Mouse (Mus musculus): ENCODE measurements around the gene Map3k6.

Gene Map3k6

DNA sequence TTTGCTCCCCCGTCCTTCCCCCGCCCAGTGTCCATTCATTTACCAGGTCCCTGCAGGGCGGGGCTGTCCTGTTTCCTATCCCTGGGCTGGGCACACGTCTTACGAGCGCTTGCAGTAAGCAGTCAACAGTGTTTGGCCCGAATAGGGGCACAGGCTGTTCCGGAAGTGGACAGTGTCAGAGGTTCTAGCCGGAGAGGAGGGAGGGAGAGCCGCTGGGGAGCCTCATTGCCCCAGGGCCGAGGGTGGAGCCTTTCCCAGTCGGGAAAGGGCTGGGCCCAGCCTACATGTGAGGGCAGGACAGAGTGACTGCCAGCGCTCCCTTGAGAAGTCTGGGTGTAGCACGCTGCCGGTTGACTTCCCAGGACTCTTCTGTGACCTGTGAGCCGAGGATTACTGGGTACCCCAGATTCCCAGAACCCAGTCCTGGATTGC, at the start of gene Map3k6:
Gene Map3k6, plus strand, starts transcription at position 329 of the 432 bp plus-strand sequence.
- DNase-seq (ENCODE audit: low spot score), result peak; percentile 77

DNA sequence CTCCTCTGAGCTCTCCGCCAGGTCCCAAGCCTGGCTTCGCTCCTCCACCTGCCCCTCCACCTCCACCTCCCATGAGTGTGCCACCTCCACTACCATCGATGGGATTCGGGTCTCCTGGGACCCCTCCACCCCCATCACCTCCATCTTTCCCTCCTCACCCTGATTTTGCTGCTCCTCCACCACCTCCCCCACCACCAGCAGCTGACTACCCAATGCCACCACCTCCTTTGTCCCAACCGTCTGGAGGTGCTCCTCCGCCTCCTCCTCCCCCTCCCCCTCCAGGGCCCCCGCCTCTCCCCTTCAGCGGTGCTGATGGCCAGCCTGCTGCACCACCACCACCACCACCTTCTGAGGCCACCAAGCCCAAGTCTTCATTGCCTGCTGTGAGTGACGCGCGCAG, 46.1 kb upstream of the Map3k6 start:
- no peak for DNase-seq (ENCODE audit: low spot score)

DNA sequence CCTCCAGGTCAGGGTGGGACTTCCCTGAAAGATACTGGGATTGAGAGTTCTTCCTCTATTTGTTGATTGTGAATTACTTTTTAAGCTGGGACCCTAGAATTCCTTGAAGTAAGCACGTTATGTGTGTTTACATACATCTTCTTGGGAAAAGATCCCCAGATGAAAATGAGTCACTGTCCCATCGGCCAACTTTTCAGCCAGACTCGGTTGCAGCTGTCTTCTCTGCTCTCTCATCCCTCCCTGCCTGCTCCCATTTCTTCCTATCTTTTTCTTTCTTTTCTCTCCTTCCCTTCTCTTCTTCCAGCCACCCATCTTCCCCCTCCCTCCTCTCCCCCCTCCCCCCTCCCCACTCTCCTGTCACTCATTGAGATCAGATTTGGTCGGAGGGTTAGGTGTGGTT, 45.6 kb upstream of the Map3k6 start:
- DNase-seq (ENCODE audit: low spot score), result no peak

DNA sequence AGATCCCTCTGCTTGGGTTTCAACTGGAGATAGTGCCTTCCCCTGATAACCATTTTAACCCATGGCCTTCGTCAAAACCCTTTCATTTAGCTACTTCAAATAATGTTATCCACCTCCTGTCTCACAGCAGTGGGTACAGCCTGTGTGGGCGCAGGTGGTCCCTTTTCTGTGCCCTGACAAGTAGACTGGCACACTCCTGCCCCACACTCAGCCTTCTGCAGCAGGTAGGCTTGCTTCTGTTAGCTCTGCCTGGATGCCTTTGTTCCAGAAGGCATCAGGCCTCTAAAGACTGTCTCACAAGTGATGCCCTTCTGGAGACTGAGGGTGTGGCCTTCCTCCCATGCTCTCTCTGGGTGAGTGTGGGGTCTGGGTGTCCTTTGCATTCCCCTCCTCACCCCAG, 44.5 kb upstream of the Map3k6 start:
- DNase-seq (ENCODE audit: low spot score), result no peak

DNA sequence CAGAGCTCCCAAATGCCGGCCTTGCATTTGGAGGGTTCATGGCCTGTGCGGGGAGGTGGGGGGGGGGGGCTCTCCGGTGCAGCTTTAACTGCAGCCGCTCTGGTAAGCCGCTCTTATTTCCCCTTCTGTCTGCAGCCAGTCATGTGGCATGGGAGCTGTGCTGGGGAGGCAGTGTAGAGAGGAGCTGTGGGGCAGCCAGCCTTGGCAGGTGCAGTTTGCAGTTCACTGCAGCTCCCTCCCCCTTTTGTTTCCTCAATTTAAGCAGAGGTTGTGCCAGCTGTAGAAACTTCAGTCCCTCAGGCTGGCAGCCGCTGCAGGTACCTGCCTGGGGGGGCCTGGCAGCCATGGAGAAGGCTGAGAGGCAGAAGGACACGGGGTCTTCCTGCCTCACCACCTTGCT, 43.8 kb upstream of the Map3k6 start:
- no peak for DNase-seq (ENCODE audit: low spot score)

DNA sequence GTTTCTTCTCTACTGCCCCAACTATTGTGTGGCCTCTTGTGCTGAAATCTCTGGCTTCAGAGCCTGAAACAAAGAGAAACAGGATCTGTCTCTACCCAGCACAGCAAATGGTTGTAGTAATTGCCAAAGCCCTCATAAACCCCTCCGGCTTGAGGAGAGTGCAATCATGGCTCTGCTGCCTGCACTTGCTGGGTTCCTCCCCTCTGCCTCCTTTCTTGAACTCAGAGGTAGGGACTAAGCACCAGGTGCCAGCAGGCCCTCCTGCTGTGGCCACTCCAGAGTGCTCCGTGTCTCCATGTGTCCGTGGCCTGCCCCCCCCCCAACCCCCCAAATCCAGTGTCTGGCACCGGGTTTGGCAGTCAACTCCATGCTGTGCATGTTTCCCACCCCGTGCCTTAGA, 43.3 kb upstream of the Map3k6 start:
- no peak for DNase-seq (ENCODE audit: low spot score)

DNA sequence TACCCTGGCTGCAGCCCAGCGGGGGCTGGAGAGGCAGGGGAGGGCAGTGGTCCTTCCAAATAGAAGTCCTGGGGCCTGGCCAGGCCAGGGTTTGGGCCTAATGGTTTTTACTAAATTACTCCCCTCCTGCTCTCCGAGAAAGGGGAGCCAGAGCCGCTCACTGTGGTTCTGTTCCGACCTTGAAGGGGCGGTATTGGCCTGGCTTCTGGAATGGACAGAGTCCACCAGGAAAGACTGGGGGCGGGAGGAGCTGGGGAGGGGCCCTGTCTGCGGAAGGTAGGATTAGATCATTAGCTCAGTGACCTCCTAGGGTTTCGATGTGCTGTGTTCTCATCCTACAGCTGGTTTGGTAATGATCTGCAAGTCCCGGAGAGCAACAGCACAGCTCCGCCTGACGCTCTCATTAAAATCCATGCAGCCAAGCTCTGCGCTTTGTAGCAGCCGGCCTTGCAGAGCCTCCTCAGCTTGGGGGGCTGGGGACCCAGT, 42.8 kb upstream of the Map3k6 start:
- DNase-seq (ENCODE audit: low spot score), result peak; percentile 75

DNA sequence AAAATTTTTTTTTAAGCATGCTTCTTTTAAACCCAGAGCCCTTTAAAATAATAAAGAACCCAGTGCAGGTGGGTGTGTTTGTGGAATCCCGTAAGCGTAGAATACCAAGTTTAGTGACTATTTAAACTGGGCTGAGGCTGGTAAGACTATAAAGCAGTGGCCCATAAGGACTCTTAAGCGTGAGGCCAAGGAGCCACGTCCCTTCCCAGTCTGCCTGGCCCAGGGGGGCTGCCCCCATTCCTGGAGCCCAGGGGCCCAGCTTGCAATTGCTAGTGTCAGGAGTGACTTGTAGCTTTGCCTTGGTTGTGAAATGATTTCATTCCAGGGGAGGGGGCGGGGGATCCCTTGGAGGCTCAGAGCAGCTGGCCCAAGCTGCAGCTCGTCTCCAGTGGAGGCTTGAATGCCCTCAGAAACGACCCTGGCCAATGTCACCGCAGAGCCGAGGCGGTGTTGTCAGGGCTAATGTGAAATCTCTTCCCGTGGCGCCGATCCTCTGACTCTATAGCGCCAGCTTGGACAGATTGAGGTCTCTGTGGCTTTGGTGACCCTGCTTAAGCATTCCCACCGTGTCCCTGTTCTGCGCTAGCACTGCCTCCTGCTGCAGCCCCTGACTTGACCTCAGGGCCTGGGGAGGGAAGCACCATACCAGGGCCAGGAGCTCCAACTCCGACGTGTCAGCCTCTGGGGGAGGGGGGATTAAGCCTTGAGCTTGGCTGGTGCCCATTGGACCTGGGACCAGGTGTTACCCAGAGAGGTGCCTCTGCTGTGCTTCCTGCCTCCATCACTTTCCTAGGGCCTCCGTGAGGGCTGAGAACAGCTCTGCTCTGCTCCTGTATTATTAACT, 42.1 kb upstream of the Map3k6 start:
- no peak for DNase-seq (ENCODE audit: low spot score)

DNA sequence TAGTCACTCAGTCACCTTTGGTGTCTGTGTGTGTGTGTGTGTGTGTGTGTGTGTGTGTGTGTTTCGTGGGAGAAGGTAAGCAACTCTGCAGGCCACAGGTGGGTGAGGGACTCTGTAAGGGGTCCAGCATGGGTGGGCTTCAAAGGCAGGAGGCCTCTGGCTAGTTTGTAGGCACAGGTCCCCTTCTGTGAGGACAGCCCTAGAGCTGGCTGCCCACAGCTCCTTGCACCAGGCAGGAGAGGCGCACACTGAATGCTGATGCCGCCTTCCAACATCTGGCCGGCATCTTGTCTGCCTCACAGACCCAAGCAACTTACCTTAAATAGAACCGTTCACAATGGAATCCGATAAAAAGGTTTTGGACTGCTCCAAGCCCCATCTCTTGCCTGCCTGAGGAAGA, 40.9 kb upstream of the Map3k6 start:
- no peak for DNase-seq (ENCODE audit: low spot score)

DNA sequence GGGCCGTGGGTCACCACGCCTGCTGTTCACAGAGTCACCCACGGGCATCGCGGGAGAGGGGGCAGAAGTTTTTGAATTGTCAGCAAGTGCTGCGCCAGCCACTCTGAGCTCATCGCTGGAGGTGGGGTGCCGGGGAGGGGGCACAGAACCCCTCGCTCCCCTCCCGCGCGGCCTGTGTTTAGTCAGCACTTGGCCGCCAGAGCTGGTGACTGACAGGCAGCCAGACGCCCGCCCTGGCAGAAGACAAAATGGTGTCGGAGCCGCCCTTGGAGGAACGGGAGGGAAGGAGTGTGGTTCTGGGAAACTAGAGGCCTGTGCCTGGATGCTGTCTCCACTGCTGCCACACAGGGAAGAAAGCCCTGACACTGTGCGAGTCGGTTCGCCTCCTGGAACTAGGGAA, 40.3 kb upstream of the Map3k6 start:
- DNase-seq (ENCODE audit: low spot score), result peak; percentile 64

DNA sequence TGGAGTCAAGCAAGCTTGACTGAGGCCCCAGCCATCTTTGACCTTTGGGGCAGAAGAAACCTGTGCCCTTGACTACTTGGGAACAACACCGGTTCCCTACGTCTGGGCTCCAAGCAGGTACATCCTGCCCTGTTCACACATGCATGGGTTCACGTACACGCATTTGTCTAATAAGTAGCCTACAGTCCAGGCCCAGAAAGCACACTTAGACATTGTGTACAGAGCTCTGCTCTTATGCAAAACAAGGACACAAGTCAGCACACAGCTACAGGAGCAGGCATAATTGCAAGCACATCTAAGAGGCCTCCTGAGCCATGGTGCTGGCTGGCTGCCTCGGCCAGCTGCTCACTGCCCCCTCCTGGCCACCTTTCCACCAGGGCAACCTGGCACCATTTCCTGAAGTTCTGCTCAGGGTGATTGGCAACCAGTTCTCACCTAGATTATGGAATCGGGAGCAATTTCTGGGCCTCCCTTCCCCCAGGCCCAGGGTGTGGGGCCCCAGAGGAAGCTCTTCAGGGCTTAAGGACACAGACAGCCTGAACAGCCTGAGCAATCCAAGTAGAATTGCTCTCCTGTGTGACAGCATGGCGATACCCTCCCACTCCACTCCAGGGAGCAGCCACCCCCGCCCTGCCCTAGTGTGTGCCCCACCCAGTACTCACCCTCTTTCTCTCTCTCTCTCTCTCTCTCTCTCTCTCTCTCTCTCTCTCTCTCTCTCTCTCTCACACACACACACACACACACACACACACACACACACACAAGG, 39.4 kb upstream of the Map3k6 start:
- peak; percentile 83 for DNase-seq (ENCODE audit: low spot score)

DNA sequence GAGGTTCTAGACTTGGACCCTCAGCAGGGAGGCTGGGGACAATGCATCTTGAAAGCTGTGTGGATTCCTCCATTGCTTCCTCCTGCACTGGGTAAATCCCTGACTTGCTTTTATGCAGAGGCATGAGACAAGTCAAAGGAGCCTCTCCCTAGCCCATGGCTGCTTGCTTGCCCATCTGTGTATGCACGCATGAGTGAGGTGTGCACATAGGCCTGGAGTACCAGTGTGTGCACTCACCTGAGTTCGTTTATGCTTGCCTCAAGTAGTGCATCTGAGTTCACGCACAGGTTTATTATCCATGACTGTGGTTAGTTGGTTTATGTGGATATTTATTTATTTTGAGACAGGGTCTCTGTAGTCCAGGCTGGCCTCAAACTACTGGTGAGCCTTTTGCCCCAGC, 38.4 kb upstream of the Map3k6 start:
- no peak for DNase-seq (ENCODE audit: low spot score)

DNA sequence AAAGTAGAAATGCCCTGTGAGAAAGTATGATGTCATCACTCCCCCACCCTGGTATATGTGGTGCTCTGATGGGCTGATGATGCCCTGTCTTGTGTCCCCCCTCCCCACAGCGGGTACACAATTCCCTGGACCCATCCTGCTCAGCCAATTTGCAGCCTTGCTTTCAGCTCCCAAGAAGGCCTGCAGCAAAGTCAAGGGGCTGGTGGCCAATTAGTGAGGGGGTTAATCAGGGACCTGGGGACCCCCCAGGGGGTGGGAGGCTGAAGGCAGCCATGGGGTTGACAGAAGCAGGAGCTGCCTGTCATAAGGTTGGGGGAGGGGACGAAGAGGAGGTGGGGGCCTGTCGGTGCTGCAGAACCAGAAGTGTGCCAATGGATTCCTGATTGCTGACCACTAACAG, 37.0 kb upstream of the Map3k6 start:
- no peak for DNase-seq (ENCODE audit: low spot score)

DNA sequence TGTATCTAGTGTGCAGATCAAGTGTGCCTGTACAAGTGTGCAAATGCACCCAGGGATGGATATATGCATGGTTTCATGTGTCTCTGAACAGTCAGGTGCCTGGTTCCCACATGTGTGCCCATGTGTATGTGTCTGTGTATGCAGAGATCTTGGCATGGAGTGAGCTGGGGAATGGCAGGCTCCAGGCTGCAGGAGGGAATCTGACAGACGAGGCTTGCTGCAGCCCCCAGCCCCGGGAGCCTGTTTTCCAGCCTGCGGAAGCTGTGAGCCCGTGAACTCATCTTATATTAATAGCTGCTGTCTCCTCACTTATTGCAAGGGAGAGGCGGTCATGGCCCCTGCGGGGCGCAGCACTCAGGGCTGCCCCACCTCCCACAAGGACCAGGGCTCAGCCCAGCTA, 36.2 kb upstream of the Map3k6 start:
- DNase-seq (ENCODE audit: low spot score), result no peak

DNA sequence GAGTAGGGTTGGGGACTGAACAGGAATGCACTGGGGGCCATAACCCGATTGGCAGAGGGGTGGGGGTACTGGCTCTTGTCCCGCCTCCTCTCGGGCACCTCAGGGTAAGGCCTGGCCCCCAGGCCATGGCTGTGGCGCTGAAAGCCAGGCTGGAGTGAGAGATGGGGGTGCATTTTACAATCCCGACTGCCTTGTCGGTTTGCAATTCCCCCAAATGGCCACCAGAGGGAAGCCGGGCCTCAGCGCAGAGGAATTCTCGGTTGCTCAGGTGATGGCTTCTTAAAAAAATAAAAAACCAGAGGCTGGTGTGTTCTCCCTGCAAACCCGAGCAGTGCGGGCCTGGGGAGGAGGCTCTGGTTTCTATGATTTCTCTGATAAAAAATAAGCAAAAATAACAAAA, 31.3 kb upstream of the Map3k6 start:
- no peak for DNase-seq (ENCODE audit: low spot score)

DNA sequence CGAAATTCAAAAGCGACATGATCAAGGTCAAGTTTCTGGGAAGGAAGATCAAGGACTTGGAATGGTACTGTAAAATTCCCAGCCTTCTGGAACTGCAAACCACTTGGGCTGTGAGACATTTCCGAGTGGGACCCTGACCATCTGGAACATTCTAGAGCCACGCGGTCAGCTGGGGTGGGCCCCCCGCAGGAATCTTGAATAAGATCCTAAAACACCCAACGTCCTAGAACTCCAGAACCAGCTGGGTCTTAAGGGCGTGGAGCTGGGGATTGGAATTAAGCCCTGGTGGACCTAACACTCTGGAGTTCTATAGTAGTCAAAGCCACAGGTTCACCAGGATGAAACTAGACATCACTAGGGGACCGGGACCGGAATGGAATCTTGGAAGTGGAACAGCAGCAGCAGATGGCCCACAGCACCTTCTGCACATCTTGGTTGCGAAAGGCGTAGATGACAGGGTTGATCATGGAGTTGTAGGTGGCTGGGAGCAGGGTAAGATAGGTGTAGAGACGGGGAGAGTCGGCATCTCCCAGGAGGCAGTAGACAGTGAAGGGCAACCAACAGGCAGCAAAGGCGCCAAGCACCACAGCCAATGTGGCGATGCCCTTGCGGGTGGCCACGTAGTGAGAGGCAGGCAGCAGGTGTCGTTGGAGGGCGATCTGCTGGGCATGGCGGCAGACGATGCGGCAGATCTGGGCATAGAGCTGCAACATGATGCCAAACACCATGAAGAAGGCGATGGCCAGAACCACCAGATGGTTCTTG, 30.4 kb upstream of the Map3k6 start:
- DNase-seq (ENCODE audit: low spot score), result no peak

DNA sequence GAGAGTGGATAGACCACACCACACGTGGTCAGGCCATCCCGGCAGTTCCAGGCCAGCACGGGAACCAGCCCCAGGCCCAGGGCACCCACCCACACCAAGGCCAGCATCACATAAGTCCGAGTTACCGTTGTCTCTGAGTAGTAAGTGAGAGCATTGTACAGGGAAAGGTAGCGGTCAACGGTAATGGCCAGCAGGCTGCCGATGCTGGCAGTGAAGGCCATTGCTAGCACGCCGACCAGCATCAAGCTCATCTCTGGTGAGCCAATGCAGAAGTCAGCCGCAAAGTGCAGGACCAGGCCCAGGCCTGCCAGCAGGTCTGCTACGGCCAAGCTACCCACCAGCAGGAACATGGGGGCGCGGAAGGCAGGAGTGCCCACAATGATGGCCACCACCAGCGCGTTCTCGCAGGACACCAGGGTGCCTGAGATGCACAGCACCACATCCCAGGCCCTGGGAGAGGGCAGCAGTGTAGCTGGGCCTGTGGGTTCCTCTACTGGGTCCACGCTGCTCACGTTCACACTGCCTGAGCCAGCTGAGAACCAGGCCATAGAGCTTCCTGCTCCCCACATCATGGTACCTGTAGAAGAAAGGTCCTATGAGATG, 29.7 kb upstream of the Map3k6 start:
- no peak for DNase-seq (ENCODE audit: low spot score)

DNA sequence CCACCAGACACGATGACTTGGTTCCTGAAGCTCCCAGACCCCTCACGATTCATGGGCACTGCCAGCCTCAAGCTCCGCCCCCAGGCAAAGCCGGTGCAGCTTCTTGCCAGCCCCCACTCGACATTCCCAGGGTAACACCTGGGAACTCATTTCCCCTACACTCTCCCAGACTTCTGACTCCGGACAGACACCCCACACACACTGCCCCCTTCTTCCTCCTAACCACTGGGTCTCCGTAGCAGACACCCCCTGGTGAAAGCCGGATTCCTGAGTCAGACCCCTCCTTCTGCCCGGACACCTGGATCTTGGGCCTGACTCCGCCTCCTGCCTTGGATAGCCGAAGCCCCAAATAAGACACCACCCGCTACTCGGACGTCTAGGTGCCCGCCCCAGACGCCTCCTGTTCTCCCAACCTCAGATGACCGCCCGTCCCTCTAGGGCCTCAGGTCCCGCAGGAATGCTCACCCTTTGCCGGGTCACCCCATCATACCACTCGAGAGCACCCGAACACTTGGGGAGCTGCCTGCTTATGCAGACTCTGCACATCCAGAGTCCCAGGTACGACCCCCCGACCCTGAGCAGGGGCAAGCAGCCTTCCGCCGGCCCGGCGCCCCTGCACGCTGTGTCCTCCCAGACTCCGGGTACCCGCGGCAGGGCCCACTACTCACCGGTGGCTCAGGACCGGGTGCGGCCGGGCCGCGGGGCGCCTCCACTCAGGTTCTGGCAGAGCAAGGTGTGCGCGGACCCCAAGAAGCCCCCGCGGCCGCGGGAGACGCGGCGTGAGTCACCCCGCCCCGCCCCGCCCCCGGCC, 28.7 kb upstream of the Map3k6 start, which contains the start of the genes Cd164l2 and Gpr3:
Gene Cd164l2, plus strand, starts transcription at position 381 of the 811 bp plus-strand sequence.
Gene Gpr3, minus strand, starts transcription at position 786 of the 811 bp plus-strand sequence.
- no peak for DNase-seq (ENCODE audit: low spot score)

DNA sequence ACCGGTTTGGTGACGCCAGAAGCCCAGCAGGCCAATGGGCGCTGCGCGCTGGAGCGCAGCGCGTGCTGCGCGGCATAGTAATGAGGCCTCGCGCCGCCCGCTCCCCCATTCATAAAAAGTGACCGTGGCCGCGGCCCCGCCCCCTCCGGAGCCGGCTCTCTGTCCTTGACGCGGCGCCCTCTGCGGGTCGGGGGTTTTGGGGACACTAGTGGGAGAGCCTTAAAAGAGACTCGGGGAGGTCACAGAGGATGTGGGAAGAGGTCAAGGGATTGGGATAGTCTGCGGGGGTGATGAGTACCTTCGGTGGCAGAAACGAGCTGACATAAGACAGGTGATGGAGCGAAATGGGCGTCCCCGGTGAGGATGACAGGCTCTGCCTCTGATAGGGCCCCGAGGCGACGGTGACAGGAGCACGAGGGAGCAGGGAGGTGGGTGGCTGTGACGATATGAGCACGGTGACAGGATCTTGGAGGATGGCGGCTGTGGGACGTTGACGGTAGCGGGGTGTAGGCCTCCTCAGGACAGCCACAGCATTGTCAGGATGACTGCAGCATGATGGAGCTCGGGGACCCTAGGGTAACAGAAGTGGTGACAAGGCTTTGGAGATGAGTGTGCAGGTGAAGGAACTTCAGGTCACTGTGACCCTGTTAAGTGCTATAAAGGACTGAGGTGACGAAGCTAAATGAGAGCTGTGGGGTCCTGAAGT, 27.9 kb upstream of the Map3k6 start:
- DNase-seq (ENCODE audit: low spot score), result peak; percentile 88

DNA sequence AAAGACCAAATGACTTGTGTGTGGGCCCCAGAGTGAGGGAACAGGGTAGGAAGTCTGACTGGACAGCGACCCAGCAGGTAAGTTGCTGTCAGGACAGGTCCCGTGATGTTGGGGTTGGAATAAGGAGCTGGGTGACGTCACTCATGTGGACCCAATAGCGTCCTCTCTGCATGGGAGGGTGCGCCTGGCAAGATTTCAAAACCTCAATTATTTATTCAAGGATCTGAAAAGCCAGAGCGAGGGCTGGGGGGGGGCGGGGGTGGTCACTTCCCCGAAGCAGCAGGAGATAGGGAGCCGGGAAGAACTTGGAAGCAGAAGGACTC, 27.4 kb upstream of the Map3k6 start:
- DNase-seq (ENCODE audit: low spot score), result no peak

DNA sequence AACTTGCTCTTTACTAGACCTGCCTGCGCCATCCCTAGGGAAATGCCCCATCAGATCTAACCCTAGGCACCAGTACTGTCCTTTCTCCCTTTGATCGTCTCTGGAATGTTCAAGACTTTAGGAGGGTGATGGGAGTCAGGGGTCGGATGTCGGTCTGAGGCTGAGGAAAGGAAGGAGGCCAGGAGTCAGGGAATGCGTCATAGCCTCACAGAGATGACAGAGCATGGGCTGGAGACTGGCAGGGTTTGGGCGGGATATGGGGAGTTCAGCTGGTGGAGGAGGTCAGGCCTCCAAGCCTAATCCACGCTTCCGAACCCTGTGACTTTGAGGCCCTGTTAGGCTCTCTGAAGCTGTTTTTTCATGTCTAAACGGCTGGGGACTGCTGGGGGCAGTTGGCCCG, 27.0 kb upstream of the Map3k6 start:
- DNase-seq (ENCODE audit: low spot score), result no peak
